Mouse (Mus musculus) midbrain, embryonic 14.5 days (tissue): Measurements from ENCODE around the gene Ogfod3. TPM values are rescaled to one million over a fixed set of nuclear protein-coding genes. Genes with fewer than 3 reads are reported as not detected.
A peak's percentile ranks its signal among the peaks of the same experiment; 100 is the strongest.

Experiments
- ATAC-seq: fragments of 200-750 bp; cut with Nextera tagmentation; 2 replicates; pipeline ENCODE4 v1.8.0; 2017; ENCODE audit warnings: moderate number of reproducible peaks, moderate library complexity; ENCODE audit not compliant: low FRiP score, low TSS enrichment
- DNase-seq: peaks from one replicate; pipeline ENCODE4 v3.0.0-alpha.2; 2015
- H3K27ac ChIP-seq: fragments of 300-500 bp; sonication (generic); replicated peaks from 2 replicates; pipeline ENCODE4 v1.5.1; 2014; ENCODE audit warnings: mild to moderate bottlenecking, low read depth, low read length, moderate library complexity
- H3K27me3 ChIP-seq: fragments of 300-500 bp; sonication (generic); 2 replicates; pipeline ENCODE4 v1.6.1; 2014; ENCODE audit warnings: low read length, control low read depth, mixed read lengths; ENCODE audit not compliant: control insufficient read depth, insufficient read depth
- H3K36me3 ChIP-seq: fragments of 300-500 bp; sonication (generic); 2 replicates; pipeline ENCODE4 v1.6.1; 2014; ENCODE audit warnings: low read length, control low read depth; ENCODE audit not compliant: control insufficient read depth, insufficient read depth
- H3K4me1 ChIP-seq: fragments of 300-500 bp; sonication (generic); 2 replicates; pipeline ENCODE4 v1.6.1; 2014; ENCODE audit warnings: mild to moderate bottlenecking, antibody characterized with exemption, low read length, control low read depth; ENCODE audit not compliant: control insufficient read depth, insufficient read depth
- H3K4me2 ChIP-seq: fragments of 300-500 bp; sonication (generic); 2 replicates; pipeline ENCODE4 v1.6.1; 2014; ENCODE audit warnings: mild to moderate bottlenecking, low read length, moderate library complexity
- H3K4me3 ChIP-seq: fragments of 300-500 bp; sonication (generic); replicated peaks from 2 replicates; pipeline ENCODE4 v1.5.1; 2014; ENCODE audit warnings: low read depth, low read length
- H3K9ac ChIP-seq: fragments of 300-500 bp; sonication (generic); replicated peaks from 2 replicates; pipeline ENCODE4 v1.6.1; 2014; ENCODE audit warnings: mild to moderate bottlenecking, low read length, moderate library complexity
- H3K9me3 ChIP-seq: fragments of 300-500 bp; sonication (generic); 2 replicates; pipeline ENCODE4 v1.6.1; 2016; ENCODE audit warnings: low read length, control low read depth, mixed read lengths; ENCODE audit not compliant: control insufficient read depth
- WGBS: fragments of 180-500 bp; shearing (Covaris S2); extraction: QIAGEN DNeasy Blood & Tissue Kit; methylation state at CpG from one replicate; pipeline ENCODE4 v1.1.7; 2014; 5-methylcytosine and 5-hydroxymethylcytosine counted together
- polyA plus RNA-seq: library from polyadenylated mRNA; unstranded; fragments of >200 nt; fragmentation: Nextera tagmentation; extraction: Ambion mirVana; gene quantifications from 2 replicates; pipeline ENCODE4 v1.2.1, GENCODE M21; 2014

Ogfod3 gene
- polyA plus RNA-seq, result 24.7 and 27.1 TPM in 2 replicates

DNA sequence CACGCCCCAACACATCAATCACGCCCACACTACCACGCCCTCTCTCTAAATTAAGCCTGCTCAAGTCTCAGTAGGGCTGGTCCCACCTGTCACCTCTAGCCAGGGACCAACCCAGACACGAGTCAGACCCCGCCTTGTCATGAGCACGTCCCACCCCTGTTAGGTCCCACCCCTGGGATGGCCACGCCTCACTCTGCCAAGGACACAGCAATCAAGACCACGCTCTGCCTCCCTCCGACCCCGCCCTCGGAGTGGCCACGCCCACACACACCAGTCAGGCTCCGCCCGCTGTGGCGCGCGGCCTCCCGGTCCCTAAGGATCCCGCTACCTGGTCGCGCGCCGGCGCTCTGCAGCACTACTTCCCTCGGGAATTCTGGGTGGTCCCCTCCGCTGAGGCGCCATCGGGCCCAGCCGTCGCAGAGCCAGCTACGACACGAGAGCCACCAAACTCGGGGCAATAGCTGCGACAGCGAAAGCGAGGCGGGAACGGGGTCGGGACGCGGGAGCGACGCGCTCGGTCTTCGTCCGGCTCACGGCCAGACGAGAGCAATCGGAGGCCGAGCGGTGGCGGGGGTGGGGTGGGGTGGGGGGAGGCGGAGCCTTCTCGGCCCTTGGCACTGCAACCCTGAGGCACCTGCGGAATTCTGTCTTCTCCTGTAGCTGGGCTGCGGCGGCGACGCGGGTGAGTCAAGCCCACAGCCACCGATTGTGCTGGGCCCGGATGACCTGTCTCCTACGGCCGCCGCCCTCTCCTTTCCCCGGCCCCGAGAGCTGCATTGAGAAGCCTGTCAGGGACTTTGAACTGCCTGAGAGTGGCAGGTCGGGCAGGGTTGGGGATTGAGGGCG lies at the start of gene Ogfod3, which contains the start of gene Hexdc:
Ogfod3 (minus strand) TSS at position 551 of the 846 bp plus-strand sequence.
Hexdc (plus strand) TSS at position 273 of the 846 bp plus-strand sequence.
- ATAC-seq (peak; percentile 97), DNase-seq (peak; percentile 96)
- peak within 1 kb of the TSS; percentile 68 for H3K4me3 ChIP-seq
- H3K9ac ChIP-seq, result peak within 1 kb of the TSS; percentile 68
- H3K27ac ChIP-seq, result peak within 1 kb of the TSS; percentile 89
- WGBS, result under 1% methylated on average over 70 of the region's 70 CpGs
- H3K4me2 ChIP-seq, result peak within 1 kb of the TSS; percentile 71
- no peaks in the 10 kb centered on the region; the same call in 1 of the 2 replicates for H3K4me1 ChIP-seq
- H3K36me3 ChIP-seq, result 0 out of 2 replicates have a peak, but pooled peaks cover 7% of the 10 kb centered on the region
- H3K9me3 ChIP-seq, result no peaks in the 10 kb centered on the region
- no peaks in the 10 kb centered on the region for H3K27me3 ChIP-seq

DNA sequence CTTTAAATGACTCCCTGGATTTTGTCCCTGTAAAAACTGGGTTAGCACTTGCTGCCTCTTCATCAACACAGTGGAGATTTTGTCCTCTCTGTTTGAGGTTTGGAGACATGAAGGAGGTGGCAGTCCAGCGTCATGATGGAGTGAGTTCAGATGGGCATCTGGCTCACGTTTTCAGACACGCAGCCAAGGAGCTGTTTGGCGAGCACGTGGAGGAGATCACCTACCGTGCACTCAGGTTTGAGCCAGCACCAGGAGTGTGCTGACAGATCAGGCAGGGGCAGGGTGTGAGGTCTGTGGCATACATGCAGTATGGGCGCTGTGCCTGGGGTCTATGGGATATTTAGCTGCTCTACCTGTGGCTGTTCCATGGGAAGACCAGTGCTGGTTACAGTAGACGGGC lies 45.7 kb upstream of the Ogfod3 start:
- H3K9me3 ChIP-seq, result no peaks in the 10 kb centered on the region
- H3K27me3 ChIP-seq, result no peaks in the 10 kb centered on the region
- ATAC-seq, result no peak
- no peaks in the 10 kb centered on the region for H3K4me1 ChIP-seq
- no peak overlapping the region for H3K4me2 ChIP-seq
- WGBS, result 94% methylated on average over 8 of the region's 8 CpGs
- no peak overlapping the region for H3K4me3 ChIP-seq
- no peak for DNase-seq
- H3K36me3 ChIP-seq, result peaks cover 98% of the 10 kb centered on the region
- no peak overlapping the region for H3K27ac ChIP-seq
- H3K9ac ChIP-seq, result no peak overlapping the region

DNA sequence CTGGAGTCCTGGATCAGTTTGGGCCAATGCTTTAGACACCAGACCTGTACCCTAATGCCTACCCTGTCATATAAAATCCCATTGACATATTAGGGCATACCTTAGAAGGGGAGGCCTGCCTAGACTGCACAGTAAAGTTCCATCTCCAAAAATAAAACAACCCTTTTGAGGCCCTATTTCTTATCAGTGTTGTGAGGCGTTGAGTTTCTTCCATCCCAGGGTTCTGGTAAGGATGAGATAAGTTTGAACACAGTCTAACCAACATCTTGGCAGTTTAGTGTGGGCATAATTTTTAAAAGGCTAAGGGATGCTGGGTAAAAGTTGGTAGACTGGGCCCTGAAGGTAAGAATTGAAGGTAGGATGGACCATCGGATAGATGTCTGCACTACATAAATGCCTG lies 35.2 kb upstream of the Ogfod3 start:
- Histone ChIP-seq H3K4me3 (no peak overlapping the region), H3K27me3 (no peaks in the 10 kb centered on the region), H3K36me3 (peaks cover 50% of the 10 kb centered on the region), H3K4me1 (peaks cover 34% of the 10 kb centered on the region), H3K27ac (no peak overlapping the region), H3K9ac (no peak overlapping the region), H3K4me2 (peak overlapping the region; percentile 63), H3K9me3 (no peaks in the 10 kb centered on the region)
- DNase-seq (no peak), ATAC-seq (no peak)
- 95% methylated on average over 2 of the region's 2 CpGs for WGBS

DNA sequence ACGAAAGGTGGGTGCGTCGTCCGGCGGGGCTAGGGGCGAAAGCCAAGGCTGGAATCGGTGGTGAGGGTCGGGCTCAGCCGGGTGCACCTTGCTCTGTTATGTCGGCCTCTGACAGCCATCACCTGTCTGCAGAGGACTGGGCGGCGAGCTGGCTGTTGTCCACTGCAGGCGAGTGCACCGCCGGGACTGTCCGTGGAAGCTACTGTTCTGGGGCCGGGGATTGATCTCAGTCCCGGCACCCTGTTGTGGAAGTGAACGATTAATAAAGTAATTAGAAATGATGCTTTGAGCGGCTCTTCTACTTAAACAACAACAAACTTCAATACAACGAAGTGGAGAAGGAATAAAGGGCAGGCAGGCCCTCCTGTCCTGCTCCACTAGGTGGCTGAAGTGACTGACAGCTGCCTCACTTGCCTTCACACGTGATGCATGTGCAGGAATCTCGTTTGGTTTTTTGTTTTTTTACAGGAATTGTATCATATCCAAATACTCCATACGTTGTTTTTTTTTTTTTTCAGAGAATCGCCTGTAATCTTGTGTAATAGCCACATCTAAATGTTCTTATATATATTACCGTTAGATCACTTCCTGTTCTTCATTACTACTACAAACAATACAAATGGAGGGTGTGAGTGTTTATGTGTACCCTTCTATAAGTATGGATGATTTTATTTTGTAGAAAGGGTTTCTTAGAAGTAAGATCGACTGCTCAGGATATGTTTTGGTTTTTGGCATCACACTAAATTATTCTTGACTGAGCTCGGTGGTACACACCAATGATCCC lies 33.0 kb upstream of the Ogfod3 start:
- ATAC-seq (no peak), DNase-seq (peak; percentile 79)
- WGBS, result 5% methylated on average over 28 of the region's 28 CpGs
- Histone ChIP-seq H3K9ac (peak overlapping the region; percentile 90), H3K27ac (peak overlapping the region; percentile 100), H3K9me3 (no peaks in the 10 kb centered on the region), H3K4me2 (peak overlapping the region; percentile 63), H3K27me3 (no peaks in the 10 kb centered on the region), H3K4me3 (peak overlapping the region; percentile 76), H3K4me1 (peaks cover 34% of the 10 kb centered on the region), H3K36me3 (peaks cover 31% of the 10 kb centered on the region)

DNA sequence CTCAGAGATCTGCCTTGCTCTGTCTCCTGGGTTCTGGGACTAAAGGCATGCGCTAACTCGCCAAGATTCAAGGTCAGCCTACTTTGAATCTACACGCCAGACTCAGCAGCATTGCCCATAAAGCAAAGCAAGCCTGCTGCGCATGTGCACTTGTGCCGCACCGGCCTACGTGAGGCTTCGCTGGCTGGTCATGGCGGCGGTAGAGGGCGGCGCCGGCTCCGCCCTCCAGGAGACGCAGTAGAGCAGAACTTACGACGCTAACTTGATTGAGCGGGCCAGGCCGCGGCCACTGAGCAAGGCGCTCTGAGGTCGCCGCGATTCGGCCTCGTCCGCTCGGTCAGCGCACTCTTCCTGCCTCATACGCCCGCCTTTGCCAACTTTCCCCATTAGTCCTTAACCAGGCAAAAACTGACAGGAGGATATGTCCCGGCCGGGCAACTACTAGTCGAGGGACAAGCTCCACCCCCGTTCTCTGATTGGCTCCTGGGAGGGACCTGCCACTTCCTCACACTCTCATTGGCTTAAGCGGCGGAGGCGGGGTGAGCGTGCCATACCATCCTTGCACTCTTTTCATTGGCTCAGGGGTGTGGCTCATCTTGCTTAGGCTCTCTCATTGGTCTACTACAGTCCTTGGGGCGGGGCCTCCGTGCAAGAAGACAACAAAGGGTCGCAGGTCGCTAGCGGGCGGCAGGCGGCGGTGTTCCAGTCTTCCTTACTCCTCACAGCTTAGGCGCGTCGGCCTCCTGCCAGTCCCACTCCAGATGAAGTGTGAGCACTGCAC lies 32.2 kb upstream of the Ogfod3 start, which contains the start of gene Narf:
Narf (plus strand) TSS at position 690 of the 781 bp plus-strand sequence.
- H3K4me3 ChIP-seq, result peak within 1 kb of the TSS; percentile 76
- peak; percentile 99 for ATAC-seq
- H3K27me3 ChIP-seq, result no peaks in the 10 kb centered on the region
- H3K36me3 ChIP-seq, result peaks cover 23% of the 10 kb centered on the region
- H3K9me3 ChIP-seq, result no peaks in the 10 kb centered on the region
- peak within 1 kb of the TSS; percentile 90 for H3K9ac ChIP-seq
- under 1% methylated on average over 50 of the region's 50 CpGs for WGBS
- H3K4me1 ChIP-seq, result peaks cover 34% of the 10 kb centered on the region
- peak within 1 kb of the TSS; percentile 63 for H3K4me2 ChIP-seq
- peak; percentile 99 for DNase-seq
- peak within 1 kb of the TSS; percentile 100 for H3K27ac ChIP-seq

DNA sequence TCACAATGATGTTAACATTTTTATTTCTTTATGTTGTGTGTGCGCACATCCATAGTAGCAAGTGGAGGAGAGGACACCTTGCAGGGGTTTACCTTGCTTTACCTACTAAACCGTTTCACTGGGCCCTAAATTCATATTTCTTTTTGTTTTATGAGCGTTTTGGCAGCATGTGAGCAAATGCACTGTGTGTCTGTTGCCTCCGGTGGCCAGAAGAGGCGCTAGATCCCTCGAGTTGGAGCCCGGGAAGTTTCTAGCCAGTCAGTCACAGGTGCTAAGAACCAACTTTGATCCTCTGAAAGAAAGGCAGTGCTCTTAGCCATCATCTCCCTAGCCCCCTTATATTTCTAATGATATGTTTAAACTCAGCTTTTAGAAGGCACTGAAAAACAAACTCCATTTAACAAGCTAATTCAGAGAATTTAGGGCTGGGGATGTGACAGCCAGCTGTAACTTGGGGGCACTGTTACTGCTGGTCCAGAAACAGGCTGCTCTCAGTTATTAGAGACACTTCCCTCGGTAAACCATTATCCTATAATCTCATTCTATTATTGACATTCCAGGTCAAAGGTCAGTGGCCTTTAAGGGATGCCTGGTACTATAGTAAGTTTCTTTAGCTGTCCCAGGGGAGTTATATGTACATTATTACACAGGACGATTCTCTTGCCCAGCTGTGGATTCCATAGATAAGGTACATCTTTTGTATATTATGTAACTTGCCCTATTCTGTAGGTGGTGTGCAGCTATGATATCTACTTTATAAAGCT lies 31.1 kb upstream of the Ogfod3 start:
- 26% methylated on average over 9 of the region's 9 CpGs for WGBS
- H3K4me1 ChIP-seq, result peaks cover 31% of the 10 kb centered on the region

DNA sequence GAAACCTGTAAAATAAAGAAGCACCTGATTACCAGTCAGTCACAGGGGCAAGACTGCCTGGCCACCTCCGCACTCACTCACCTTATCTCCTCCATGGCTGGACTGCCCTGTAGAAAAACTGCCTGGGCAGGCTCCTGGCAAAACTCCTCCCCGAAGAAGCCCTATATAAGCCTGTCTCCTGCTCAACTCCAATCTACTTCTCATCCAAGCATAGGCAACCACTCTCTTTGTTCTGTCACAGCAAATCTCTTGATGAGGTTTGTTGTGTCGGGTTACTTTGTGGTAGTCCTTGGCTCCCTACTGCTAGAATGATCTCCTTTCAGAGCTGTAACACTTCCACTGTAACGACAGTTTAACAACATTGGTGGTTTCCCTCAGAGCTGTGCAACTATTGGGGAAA lies 28.2 kb upstream of the Ogfod3 start:
- H3K4me2 ChIP-seq, result no peak overlapping the region
- H3K9ac ChIP-seq, result no peak overlapping the region
- no peak overlapping the region for H3K27ac ChIP-seq
- H3K27me3 ChIP-seq, result no peaks in the 10 kb centered on the region
- H3K9me3 ChIP-seq, result no peaks in the 10 kb centered on the region
- H3K4me3 ChIP-seq, result no peak overlapping the region
- ATAC-seq (no peak), DNase-seq (no peak)
- H3K36me3 ChIP-seq, result no peaks in the 10 kb centered on the region
- WGBS, result 34% methylated on average over 4 of the region's 4 CpGs
- peaks cover 24% of the 10 kb centered on the region for H3K4me1 ChIP-seq

More for the DNA sequence above, 31.1 kb upstream of the Ogfod3 start:
- DNase-seq (peak; percentile 56), ATAC-seq (no peak)
- Histone ChIP-seq H3K9me3 (no peaks in the 10 kb centered on the region), H3K9ac (no peak overlapping the region), H3K36me3 (peaks cover 17% of the 10 kb centered on the region), H3K4me3 (peak overlapping the region; percentile 76; the same call in 1 of the 2 replicates), H3K4me2 (peak overlapping the region; percentile 59), H3K27ac (peak overlapping the region; percentile 100), H3K27me3 (no peaks in the 10 kb centered on the region)
